Mouse (Mus musculus): ENCODE results near the gene Chmp4b. TPM values are rescaled to one million over a fixed set of nuclear protein-coding genes. Genes with fewer than 3 reads are reported as not detected.

The Chmp4b gene
- total RNA-seq, 2 experiments from 2014 or later: 45.3 to 78.4 TPM

DNA sequence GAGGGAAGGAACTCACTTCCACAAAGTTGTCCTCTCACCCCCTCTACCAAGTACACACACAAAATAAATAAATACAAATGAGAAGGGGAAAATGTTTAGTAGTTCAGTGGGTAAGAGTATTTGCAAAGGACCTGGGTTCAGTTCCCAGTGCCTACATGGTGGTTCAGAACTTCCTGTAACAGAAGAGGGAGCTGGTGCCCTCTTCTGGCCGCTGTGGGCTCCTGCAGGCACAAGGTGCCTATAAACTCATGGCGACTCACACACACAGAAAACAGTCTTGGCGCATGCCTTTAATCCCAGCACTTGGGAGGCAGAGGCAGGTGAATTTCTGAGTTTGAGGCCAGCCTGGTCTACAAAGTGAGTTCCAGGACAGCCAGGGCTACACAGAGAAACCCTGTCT is 13.0 kb upstream of the Chmp4b start:
- ATAC-seq (replicated peaks; ENCODE audit: low FRiP score, poor library complexity, severe bottlenecking): no peak

DNA sequence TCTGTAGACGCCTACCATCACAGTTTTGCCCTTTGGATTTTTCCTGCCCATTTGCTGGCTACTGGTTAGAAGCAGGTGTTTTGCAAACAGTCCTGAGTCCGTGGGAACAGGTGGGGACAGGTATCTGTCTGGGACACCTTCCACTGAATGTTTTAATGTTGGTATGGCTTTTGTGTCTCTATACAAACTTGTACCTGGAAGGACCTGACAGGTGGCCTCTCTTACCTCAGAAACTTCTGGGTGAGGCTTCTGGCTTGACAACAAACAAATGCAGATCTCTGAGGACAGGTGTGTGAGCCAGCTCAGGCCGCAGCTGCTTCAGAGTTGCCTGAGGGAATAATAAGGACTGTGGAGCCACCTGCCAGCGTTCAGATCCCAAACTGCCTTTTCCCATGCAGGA is 12.4 kb upstream of the Chmp4b start:
- no peak for ATAC-seq (replicated peaks; ENCODE audit: low FRiP score, poor library complexity, severe bottlenecking)

DNA sequence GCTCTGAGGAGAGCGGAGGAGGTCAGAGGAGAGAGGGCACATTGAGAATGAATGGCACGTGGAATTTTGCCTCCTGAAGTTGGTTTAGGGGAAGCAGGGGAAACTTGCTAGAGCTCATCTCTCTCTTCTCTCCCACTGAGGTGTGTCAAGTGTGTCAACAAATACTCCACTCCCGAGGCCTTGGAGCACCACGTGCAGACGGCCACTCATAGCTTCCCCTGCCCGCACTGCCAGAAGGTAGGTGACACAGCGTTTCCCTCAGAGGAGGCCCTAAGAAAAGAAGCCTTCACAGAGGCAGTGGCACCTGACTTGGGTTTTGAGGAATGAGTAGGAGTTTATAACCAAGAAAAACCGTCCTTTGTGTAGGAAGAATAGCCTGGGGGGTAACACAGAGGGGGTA is 10.3 kb upstream of the Chmp4b start:
- ATAC-seq (replicated peaks; ENCODE audit: low FRiP score, poor library complexity, severe bottlenecking): no peak

DNA sequence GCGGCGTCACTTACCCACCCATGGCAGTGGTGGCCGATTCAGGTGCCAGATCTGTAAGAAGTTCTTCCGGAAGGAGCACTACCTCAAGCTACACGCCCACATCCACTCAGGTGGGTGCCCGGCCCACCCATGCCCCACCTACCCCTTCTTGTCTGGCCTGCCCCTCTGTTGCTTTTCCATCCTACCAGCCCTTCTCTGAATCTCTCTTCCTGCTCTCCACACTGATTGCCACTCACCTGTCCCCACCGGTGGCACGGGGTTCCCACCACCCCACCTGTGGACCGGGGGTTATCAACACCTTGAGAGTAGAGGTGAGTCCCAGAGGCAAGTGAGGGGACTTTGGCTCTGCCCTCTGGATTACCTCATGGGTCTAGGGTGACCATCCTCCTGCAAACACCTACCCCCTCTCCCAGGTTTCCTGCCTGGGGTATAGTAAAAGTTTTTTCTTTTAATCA is 9.5 kb upstream of the Chmp4b start:
- no peak for ATAC-seq (replicated peaks; ENCODE audit: low FRiP score, poor library complexity, severe bottlenecking)

DNA sequence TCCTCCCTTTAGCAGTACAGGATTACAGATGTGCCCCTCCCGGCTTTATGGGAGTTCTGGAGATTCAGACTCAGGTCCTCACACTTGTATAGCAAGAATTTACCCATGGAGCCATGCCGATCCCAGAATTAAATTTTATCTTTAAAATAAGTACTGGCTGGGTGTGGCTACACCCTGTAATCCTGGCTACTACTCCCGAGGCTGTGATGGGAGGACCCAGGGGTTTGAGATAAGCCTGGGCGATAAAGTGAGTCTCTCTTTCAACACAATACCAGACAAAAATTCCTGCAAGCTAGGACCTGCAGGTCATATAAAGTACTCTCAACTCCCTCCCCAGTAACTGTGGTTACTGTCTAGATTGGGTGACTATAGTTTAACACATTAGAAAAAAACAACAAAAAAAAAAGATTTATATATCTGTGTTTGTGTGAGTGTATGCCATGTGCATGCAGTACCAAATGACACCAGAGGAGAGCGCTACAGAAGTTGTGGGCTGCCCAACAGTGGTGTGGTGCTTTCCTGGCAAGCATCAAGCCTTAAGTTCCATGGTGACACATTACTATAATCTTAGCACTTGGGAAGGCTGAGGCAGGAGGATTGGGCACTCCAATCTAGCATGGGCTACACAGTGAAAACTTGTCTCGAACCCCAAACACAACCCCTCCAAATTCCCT is 8.7 kb upstream of the Chmp4b start:
- no peak for ATAC-seq (replicated peaks; ENCODE audit: low FRiP score, poor library complexity, severe bottlenecking)

DNA sequence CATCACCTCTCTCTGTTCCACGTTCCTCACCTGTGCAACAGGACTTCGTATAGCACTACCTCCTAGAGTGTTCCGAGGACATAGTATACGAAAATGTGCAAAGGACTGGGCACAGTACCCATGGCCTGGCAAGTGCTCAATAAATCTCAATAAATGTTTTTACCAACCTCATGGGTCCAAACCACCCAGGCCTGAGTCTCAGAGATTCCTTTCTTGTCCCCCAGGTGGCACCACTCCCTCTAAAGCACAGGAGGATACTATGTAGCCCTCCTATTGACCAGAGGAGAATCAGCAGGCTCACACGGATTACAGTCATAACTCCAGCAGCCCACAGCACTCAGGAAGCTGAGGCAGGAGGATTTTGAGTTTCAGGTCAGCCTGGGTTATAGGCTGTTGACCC is 4.9 kb upstream of the Chmp4b start:
- ATAC-seq (replicated peaks; ENCODE audit: low FRiP score, poor library complexity, severe bottlenecking): peak; percentile 61

DNA sequence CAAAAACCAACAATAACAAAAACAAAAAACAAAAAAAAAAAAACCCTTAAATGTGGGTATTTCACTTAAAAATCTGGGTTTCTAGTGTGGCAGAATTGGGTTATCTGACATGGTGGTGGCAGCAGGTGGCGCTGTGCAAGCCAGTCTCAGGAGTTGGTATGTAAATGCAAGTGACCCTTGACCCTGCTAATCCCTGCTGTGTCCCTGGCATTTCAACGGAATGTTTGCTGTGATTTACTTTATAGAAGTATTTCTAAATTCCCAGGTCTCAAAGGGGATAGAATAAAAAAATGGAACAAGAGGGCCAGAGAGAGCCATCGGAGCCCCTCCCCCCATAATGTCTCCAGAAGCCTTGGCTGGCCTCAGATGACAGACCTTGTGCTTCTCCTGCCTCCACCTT is 3.4 kb upstream of the Chmp4b start:
- ATAC-seq (replicated peaks; ENCODE audit: low FRiP score, poor library complexity, severe bottlenecking): no peak

DNA sequence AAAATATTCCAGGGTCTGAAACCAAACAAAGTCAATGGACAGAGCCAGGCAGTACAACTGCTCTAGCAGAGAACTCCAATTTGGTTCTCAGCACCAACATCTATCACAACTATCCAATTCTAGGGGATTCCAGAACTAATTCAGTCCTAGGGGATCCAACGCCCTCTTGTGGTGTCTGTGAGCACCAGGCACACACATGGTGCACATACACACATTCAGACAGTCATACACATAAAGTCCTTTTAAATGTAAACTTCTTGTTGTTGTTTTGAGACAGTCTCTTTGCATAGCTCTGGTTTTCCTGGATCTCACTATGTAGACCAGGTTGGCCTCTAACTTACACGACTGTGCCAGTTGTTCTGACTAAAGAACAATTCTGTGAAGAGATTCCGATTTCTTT is 1.1 kb upstream of the Chmp4b start:
- ATAC-seq (replicated peaks; ENCODE audit: low FRiP score, poor library complexity, severe bottlenecking): no peak

DNA sequence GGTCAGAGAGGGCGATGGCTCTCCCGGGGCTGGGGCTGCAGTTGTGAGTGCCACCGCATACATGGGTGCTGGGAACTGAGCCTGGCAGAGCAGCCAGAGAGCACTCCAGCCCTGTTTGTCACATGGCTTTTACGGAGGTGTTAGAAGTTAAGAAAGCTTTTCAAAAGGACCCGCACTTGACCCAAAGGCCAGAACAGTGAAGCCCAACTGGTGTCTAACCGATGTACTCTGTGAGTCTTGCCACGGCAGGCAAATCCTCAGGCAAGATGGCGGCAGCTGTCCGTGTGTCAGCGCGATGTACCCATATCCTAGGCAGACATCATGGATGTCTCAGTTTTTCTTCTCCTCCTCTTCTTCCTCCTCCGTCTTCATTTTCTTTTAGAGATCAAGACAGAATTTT is 3.5 kb downstream of the Chmp4b start:
- no peak for ATAC-seq (replicated peaks; ENCODE audit: low FRiP score, poor library complexity, severe bottlenecking)

DNA sequence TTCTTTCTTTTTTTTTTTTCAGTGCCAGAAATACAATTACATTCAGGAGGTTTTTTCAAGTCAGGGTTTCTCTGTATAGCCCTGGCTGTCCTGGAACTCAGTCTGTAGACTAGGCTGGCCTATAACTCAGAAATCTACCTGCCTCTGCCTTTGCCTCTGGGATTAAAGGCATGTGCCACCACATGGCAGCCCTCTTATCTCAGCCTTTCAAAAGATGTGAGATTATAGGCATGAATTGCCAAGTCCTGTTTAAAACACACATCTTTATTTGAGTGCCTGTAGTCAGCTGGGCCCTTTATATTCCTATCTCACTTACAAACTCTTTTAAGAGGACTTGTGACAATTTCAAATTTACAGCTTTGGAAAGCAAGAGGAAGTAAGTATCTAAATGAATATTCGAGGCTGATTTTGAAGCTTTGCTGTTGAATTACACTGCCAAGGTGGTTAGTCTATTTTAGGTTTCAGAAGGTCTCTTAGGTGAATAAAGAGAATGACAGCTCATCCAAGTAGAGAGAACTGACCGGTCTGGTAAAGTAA is 4.4 kb downstream of the Chmp4b start:
- ATAC-seq (replicated peaks; ENCODE audit: low FRiP score, poor library complexity, severe bottlenecking): no peak

DNA sequence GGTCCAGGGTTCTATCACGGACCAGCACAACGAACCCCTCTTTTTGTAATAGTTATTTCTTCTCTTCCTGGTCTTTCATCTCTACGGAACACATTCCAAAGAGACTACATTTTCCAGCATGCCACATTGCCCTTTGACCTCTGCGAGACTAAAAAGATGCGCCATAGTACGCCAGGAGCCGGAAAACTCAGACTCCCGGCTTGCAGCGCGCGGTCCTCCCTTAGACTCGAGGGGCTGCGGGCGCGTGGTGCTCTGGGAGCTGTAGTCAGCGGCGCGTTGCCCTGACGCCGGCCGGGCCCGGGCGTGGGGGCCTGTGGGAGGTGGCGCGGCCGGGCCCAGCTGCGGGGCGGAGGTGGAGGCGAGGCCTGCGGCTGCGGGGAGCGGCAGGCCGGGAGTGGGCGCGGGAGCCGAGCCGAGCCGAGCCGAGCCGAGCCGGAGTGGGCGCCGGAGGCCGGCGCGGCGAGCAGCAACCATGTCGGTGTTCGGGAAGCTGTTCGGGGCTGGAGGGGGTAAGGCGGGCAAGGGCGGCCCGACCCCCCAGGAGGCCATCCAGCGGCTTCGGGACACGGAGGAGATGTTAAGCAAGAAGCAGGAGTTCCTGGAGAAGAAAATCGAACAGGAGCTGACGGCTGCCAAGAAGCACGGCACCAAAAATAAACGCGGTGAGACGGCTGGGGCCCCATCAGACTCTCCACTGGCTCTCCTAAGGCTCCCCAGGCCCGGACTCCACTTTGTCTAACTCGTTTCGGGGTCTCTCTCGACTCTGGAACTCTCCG is 5.4 kb downstream of the Chmp4b start:
- peak; percentile 94 for ATAC-seq (replicated peaks; ENCODE audit: low FRiP score, poor library complexity, severe bottlenecking)

DNA sequence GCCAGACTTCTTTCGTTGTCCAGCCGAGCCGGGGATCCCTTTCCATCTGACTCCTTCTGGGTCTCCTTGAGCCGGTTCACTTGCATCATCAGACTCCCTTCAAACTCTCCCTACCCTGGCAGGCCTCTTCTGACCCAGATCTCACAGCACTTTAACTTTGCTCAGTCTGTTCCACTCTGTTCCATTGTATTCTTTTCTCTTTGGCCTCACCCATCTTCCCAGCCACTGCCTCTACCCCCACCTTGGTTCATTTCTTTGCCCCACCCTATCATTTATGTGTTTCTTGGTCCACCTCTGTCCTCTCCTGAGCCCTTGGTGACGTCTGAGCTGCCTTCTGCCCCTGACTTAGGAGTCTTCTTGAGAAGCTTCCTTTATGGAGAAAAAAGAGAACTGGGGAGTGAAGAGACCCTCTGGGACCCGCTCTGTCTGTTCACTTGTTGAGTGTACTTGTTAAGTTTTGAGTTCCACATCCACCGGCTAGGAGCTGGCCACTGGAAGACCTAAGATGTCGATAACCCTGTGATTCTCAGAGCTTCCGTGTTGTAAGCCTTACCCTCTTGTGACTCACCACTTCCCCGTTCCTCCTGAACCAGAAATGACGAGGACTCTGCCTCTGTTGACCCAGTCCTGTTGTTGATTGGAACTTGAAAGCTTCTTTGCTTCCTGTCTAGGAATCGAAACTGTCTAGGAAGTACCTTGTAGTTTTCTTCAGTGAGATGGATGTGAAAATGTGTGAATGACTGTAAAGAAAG is 6.2 kb downstream of the Chmp4b start:
- peak; percentile 51 for ATAC-seq (replicated peaks; ENCODE audit: low FRiP score, poor library complexity, severe bottlenecking)

DNA sequence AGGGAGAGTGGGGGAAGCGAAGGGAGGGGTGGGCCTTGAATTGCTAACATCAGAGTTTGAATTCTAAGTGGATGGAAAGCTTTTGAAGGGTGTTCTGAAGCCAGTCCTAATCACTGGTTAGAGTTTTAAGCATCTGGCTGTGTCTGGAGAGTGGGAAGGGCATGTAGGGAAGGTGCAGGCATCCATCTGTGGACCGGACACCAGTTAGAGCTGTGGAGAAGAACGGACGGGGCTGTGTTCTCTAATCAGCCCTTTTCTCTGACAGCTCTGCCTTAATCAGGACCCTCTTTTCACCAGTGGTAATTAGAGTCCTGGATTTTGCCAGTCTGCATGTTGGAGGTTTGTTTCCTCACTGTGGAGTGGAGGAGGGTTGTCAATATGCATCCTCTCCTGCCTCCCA is 7.6 kb downstream of the Chmp4b start:
- no peak for ATAC-seq (replicated peaks; ENCODE audit: low FRiP score, poor library complexity, severe bottlenecking)

DNA sequence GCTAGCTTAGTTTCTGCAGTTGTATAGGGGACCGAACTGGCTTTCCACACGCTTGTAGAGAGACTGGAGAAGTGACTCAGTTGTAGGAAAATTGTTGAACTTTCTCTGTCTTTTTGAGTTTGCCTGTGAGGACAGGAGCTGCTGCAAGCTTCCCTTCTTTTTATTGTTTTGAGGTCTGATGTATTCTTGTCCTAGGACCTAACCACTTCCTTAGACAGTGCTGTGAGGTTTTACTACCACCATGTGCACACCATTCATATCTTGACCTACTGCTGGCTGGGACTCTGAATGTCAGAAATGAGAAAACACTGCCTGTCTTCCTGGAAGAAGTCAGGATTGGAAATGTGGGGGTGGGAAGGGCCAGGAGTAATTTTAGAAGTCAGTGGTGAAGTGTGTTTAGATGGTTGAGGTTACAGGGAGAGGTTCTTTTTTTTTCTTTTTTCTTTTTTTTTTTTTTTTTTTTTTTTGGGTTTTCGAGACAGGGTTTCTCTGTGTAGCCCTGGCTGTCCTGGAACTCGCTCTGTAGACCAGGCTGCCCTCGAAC is 8.1 kb downstream of the Chmp4b start:
- ATAC-seq (replicated peaks; ENCODE audit: low FRiP score, poor library complexity, severe bottlenecking): no peak

DNA sequence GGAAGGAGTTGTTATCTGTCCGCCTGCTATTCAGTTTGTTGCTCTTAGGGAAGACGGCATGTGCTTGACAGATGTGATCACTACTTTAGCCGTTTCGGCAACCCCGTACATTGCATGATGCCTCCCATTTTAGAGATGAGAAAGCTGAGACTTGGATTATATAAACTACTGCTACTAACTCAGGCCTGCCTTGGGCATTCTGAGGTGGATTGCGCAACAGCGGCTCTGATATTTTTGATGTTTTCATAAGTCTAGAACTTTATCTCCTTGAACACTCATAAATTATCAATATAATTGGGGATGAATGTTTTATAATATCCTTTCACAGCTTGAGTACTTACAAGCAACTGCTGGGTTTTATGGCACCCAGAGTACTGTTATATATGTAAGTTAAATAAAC is 17.2 kb downstream of the Chmp4b start:
- ATAC-seq (replicated peaks; ENCODE audit: low FRiP score, poor library complexity, severe bottlenecking): no peak

DNA sequence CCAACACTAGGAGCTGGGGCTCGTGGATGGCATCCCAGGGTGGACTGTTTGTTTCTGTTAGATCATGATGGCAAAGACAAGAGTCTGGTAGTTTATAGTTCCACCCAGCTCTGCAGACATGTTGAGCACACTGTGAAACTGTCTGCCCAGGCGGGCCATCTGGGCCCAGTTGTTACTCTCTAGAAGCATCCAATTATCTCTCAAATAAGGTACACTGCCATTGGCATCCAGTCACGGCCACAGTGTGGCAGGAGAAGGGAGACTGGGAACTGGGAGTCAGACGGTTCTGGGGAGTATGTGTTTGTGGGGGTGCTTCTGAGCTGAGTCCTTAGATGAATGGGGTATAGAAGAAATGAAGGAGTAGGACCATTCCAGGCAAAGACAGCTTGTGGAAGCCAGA is 18.6 kb downstream of the Chmp4b start:
- no peak; the same call in 1 of the 2 replicates for ATAC-seq (replicated peaks; ENCODE audit: low FRiP score, poor library complexity, severe bottlenecking)

DNA sequence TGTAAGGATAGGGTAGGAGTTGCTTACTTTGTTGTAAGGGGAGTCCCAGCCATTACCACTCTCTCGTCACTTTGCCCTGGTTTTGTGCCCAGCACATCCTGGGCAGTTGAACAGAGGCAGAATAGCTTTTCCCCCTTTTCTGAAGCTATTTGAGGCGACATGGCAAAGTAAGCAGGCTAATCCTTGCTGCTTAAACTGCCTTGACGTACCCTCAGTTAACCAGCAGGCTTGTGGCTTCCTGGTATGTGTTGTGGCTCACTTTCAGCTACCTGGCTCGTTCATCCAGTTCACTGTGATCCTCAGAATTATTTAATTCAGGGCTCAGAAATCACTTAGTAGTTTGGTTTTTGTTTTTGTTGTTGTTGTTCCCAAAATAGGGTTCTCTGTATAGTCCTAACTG is 19.2 kb downstream of the Chmp4b start:
- ATAC-seq (replicated peaks; ENCODE audit: low FRiP score, poor library complexity, severe bottlenecking): no peak

DNA sequence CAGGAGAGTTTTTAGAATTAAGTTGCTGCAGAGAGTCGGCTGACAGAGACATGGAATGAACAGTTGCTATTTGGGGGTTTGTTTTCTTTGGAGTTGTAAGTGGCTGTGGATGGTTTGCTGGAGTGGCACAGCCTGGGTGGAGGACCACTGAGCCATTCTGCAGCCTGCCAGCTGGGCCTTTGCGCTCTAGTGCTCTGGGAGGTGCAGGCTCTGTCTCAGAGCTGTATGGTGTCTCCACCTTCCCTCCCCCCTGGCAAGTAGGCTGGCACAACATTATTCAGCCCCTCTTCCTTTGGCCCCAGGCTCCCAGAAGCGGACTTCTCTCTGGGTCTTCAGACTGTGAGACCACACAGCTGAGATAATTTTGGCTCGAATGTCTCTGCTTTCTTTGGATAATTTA is 22.5 kb downstream of the Chmp4b start:
- no peak for ATAC-seq (replicated peaks; ENCODE audit: low FRiP score, poor library complexity, severe bottlenecking)

DNA sequence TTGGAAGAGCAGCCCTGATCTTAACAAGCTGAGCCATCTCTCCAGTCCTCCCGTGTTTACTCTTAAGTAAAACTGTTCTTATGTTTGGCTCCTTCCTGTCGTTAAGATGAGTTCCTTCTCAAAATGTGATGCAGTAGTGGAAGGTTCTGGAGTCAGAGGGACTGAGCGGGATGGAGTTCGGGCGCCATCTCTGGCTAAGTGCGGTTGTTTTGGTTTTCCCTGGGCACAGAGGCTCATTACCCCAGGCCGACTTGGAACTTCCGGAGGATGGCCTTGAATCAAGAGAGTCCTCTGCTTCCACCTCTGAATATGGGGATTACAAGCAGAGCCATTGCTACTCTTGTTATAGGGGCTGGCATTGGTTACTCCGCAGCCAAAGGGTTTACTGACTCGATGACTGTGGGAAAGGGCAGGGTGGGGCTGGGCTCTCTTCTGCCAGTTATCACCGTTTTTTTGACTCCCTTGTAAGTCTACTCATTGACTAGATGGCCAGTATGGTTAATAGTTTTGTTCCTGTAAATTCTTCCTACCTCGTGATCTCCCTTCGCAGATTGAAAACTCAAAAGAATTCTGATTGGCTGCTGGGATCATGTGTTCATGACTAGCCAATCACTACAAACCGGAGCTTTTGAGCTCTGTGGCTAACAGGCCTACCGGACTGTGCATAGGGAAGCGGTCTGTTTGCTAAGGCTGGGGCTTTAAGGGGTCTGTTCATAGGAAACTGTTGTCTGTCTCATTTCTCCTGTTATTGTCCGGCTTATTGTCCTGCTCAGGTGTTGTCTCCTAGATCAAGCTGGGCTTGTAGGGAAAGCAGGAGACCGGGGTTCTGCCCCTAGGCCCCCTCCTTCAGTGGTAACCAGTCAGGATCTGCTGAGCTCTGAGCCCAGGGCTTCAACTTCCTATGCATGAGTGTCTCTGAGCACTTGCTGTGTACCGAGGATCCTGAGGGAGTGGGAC is 25.4 kb downstream of the Chmp4b start:
- peak; percentile 60; the same call in 1 of the 2 replicates for ATAC-seq (replicated peaks; ENCODE audit: low FRiP score, poor library complexity, severe bottlenecking)
